Mouse (Mus musculus) liver, embryonic 15.5 days (tissue): Measurements from ENCODE around the gene Itm2b. TPM values are rescaled to one million over a fixed set of nuclear protein-coding genes. Genes with fewer than 3 reads are reported as not detected.

Experiments used
- ATAC-seq: fragments of 200-750 bp; cut with Nextera tagmentation; 2 replicates; pipeline ENCODE4 v1.8.0; 2017; ENCODE audit warnings: moderate number of reproducible peaks, mild to moderate bottlenecking, moderate library complexity; ENCODE audit not compliant: insufficient read depth
- H3K27ac ChIP-seq: fragments of 300-500 bp; sonication (generic); replicated peaks from 2 replicates; pipeline ENCODE4 v1.5.1; 2015; ENCODE audit warnings: mild to moderate bottlenecking, inconsistent platforms
- H3K27me3 ChIP-seq: fragments of 300-500 bp; sonication (generic); 2 replicates; pipeline ENCODE4 v1.6.1; 2015; ENCODE audit warnings: mild to moderate bottlenecking, inconsistent platforms
- H3K36me3 ChIP-seq: fragments of 300-500 bp; sonication (generic); replicated peaks from 2 replicates; pipeline ENCODE4 v1.6.1; 2015; ENCODE audit warnings: moderate library complexity, mild to moderate bottlenecking, inconsistent platforms
- H3K4me1 ChIP-seq: fragments of 300-500 bp; sonication (generic); replicated peaks from 2 replicates; pipeline ENCODE4 v1.6.1; 2015; ENCODE audit warnings: inconsistent platforms
- H3K4me2 ChIP-seq: fragments of 300-500 bp; sonication (generic); 2 replicates; pipeline ENCODE4 v1.6.1; 2015; ENCODE audit warnings: moderate library complexity, mild to moderate bottlenecking, inconsistent platforms
- H3K4me3 ChIP-seq: fragments of 300-500 bp; sonication (generic); replicated peaks from 2 replicates; pipeline ENCODE4 v1.5.1; 2015; ENCODE audit warnings: mild to moderate bottlenecking, inconsistent platforms
- H3K9ac ChIP-seq: fragments of 300-500 bp; sonication (generic); 2 replicates; pipeline ENCODE4 v1.6.1; 2015; ENCODE audit warnings: moderate library complexity, mild to moderate bottlenecking, inconsistent platforms
- H3K9me3 ChIP-seq: fragments of 300-500 bp; sonication (generic); replicated peaks from 2 replicates; pipeline ENCODE4 v1.6.1; 2016; ENCODE audit warnings: inconsistent platforms
- whole genome bisulfite sequencing: fragments of 180-500 bp; shearing (Covaris S2); methylation state at CpG from one replicate; pipeline ENCODE4 v1.1.7; 2015; ENCODE audit warnings: mixed read lengths; ENCODE audit not compliant: insufficient replicate concordance; 5-methylcytosine and 5-hydroxymethylcytosine counted together
- polyA plus RNA-seq: library from polyadenylated mRNA; unstranded; fragments of >200 nt; fragmentation: Nextera tagmentation; extraction: Ambion mirVana; gene quantifications from 2 replicates; pipeline ENCODE4 v1.2.1, GENCODE M21; 2015

The Itm2b gene
- polyA plus RNA-seq, 1 experiment from 2014 or later: 524 TPM

GRCm38 (mm10) chr14:73377804-73378203 lies 7.3 kb downstream of the Itm2b start:
- Histone ChIP-seq H3K9me3 (no peaks in the 10 kb centered on the region), H3K4me3 (no peak overlapping the region), H3K27ac (no peak overlapping the region), H3K4me1 (peaks cover 50% of the 10 kb centered on the region), H3K4me2 (no peak overlapping the region), H3K9ac (no peak overlapping the region), H3K27me3 (no peaks in the 10 kb centered on the region), H3K36me3 (peaks cover 51% of the 10 kb centered on the region)
- no peak for ATAC-seq
- WGBS: 75% methylated on average over 6 of the region's 6 CpGs

- Histone ChIP-seq H3K27ac (0 out of 2 replicates have a peak overlapping the region, but pooled peaks have one; percentile 15), H3K4me3 (no peak overlapping the region), H3K27me3 (no peaks in the 10 kb centered on the region), H3K9ac (no peak overlapping the region), H3K9me3 (no peaks in the 10 kb centered on the region), H3K4me2 (no peak overlapping the region), H3K4me1 (peaks cover 48% of the 10 kb centered on the region), H3K36me3 (peaks cover 58% of the 10 kb centered on the region)
- 83% methylated on average over 6 of the region's 6 CpGs for WGBS
- no peak for ATAC-seq
Measured at GRCm38 (mm10) chr14:73376920-73377319, 8.2 kb downstream of the Itm2b start.

DNA sequence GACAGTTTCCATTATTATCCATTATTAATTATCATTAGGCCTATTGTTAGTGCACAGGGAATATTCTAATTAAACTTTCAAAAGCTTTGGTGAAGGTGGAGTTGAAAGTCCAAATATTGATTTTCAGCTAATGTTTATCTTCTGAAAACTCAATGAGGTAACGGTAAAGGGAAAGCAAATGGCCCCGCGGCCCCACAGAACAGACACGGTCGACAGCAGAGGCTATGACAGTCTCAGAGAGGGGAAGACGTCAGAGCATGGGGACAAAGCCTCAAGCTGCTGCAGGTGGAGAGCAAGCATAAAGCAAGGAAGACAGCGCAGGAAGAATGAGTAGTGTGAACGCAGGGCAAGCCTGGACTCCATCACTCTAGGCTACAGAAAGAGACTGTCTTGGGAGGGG lies 9.2 kb downstream of the Itm2b start:
- ATAC-seq: 0 out of 2 replicates have a peak, but pooled peaks have one; percentile 20
- Histone ChIP-seq H3K27ac (peak overlapping the region; percentile 51; the same call in 1 of the 2 replicates), H3K4me1 (peaks cover 46% of the 10 kb centered on the region), H3K36me3 (peaks cover 60% of the 10 kb centered on the region), H3K4me2 (0 out of 2 replicates have a peak overlapping the region, but pooled peaks have one; percentile 15), H3K27me3 (no peaks in the 10 kb centered on the region), H3K4me3 (no peak overlapping the region), H3K9ac (no peak overlapping the region), H3K9me3 (no peaks in the 10 kb centered on the region)
- 74% methylated on average over 8 of the region's 8 CpGs for WGBS

DNA sequence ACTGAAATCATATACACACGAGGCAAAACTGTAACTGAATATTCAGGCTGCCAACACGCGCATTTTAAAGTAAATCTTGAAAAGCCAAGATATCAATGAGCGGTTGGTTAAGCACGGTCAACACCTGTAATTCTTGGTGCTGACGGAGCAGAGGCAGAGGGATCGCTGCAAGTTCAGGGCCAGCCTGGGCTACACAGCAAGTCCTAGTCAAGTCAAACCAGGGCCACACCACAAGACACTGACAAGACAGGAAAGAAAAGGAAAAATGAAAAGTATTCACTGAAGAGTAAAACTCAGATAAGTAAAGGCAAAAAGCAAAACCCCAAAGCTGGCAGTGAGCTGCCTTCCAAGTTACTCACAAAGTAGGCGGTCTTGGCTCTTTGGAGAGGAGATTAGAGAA lies 9.6 kb downstream of the Itm2b start:
- Histone ChIP-seq H3K27ac (peak overlapping the region; percentile 51; the same call in 1 of the 2 replicates), H3K36me3 (peaks cover 60% of the 10 kb centered on the region), H3K4me3 (no peak overlapping the region), H3K27me3 (no peaks in the 10 kb centered on the region), H3K4me1 (peaks cover 47% of the 10 kb centered on the region), H3K4me2 (no peak overlapping the region), H3K9me3 (no peaks in the 10 kb centered on the region), H3K9ac (no peak overlapping the region)
- 82% methylated on average over 8 of the region's 8 CpGs for WGBS
- no peak for ATAC-seq

DNA sequence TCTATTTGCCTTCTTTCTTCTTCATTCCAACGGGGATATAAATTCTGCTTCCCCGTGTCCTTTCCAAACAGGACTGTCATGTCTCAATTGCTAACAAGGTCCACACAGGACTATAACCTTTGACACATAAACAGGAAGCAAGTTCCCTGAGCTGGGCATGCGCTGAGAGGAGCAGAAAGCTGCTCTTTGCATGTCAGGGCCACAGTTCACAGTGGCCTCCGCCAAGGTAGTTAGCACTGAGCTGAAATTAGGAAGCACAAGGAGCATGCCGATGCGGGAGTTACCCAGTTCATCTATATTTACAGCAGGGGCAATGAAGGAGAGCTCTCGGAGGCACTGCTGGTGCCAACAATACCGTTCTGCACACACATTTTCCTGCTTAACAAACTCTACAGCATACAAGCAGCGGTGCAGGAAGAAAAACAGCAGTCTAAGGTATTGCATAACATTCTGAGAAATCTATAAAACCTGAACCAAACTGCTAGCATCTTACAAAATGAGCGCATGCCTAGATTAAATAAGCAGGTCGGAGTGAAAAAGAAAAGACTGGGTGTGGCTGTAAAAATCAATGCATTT lies 10.7 kb downstream of the Itm2b start:
- Histone ChIP-seq H3K4me2 (peak overlapping the region; percentile 39), H3K4me1 (peaks cover 54% of the 10 kb centered on the region), H3K4me3 (0 out of 2 replicates have a peak overlapping the region, but pooled peaks have one; percentile 12), H3K27ac (peak overlapping the region; percentile 51; the same call in 1 of the 2 replicates), H3K9me3 (no peaks in the 10 kb centered on the region), H3K27me3 (no peaks in the 10 kb centered on the region), H3K9ac (no peak overlapping the region), H3K36me3 (peaks cover 57% of the 10 kb centered on the region)
- peak; percentile 64 for ATAC-seq
- WGBS: 66% methylated on average over 11 of the region's 11 CpGs

- Histone ChIP-seq H3K36me3 (peaks cover 57% of the 10 kb centered on the region), H3K4me3 (no peak overlapping the region)
- WGBS: 69% methylated on average over 8 of the region's 8 CpGs
Measured at GRCm38 (mm10) chr14:73373606-73374005, 11.5 kb downstream of the Itm2b start.

GRCm38 (mm10) chr14:73372990-73373389 lies 12.1 kb downstream of the Itm2b start:
- Histone ChIP-seq H3K36me3 (peaks cover 57% of the 10 kb centered on the region), H3K27me3 (no peaks in the 10 kb centered on the region), H3K4me2 (no peak overlapping the region), H3K4me3 (no peak overlapping the region), H3K9me3 (no peaks in the 10 kb centered on the region), H3K4me1 (peaks cover 55% of the 10 kb centered on the region), H3K9ac (no peak overlapping the region), H3K27ac (no peak overlapping the region)
- WGBS: 81% methylated on average over 4 of the region's 4 CpGs
- no peak for ATAC-seq

More at GRCm38 (mm10) chr14:73373606-73374005, 11.5 kb downstream of the Itm2b start:
- Histone ChIP-seq H3K27ac (peak overlapping the region; percentile 51; the same call in 1 of the 2 replicates), H3K9ac (no peak overlapping the region), H3K4me1 (peaks cover 55% of the 10 kb centered on the region), H3K4me2 (0 out of 2 replicates have a peak overlapping the region, but pooled peaks have one; percentile 39), H3K9me3 (no peaks in the 10 kb centered on the region), H3K27me3 (no peaks in the 10 kb centered on the region)
- ATAC-seq: peak; percentile 36; the same call in 1 of the 2 replicates

DNA sequence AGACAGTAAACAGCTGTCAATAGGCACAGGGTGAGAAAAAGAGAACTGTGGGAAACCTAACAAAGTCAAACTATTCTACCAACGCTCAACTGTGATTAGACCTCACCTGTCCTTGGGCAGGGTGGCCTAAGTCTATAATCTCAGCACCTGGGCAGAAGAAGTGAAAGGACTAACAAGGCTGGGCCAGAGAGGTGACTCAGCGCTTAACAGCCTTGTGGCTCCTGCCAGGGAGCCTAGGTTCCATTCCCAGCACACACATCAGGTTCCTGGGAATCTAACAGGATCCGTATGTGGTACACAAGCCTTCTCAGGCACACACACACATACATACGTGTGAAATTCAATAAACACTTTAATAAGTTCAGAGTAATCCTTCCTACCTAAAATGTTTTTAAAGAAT lies 13.5 kb downstream of the Itm2b start:
- WGBS: 74% methylated on average over 4 of the region's 4 CpGs
- H3K27ac ChIP-seq: no peak overlapping the region
- no peak overlapping the region for H3K4me2 ChIP-seq
- peaks cover 45% of the 10 kb centered on the region for H3K4me1 ChIP-seq
- H3K36me3 ChIP-seq: peaks cover 60% of the 10 kb centered on the region
- no peaks in the 10 kb centered on the region for H3K27me3 ChIP-seq
- no peak overlapping the region for H3K9ac ChIP-seq
- ATAC-seq: no peak
- H3K9me3 ChIP-seq: no peaks in the 10 kb centered on the region
- H3K4me3 ChIP-seq: no peak overlapping the region

DNA sequence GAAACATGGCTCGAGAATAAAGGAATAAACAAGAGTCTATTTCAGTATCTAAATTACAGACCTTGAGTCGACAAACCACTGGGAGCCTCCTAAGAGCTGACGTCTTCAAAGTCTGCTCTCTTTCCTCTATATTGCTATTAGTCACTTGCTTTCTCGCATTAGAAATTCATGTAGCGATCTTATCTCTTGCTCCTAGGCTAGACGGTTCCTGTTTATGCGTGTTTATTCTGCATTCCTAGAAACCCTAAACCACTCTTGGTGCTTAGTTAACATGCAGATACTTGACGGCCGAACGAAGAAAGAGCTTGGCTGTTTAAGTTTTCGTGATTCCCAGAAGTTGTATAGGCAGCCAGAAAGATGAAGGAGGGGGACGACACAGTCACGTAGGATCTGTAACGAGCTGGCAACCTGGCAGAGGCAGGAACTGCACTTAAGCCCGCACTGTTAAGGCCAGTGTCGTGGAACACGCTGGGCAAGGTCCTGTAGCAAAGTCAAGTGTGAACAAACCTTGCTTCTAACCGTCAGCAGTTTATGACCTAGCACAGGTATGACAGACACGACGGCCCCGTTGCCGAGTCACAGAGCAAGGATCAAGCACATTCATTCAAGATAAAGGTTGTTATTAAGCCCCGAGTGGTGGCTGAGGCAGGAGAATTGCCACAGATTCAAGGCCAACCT lies 14.3 kb downstream of the Itm2b start:
- WGBS: 64% methylated on average over 23 of the region's 23 CpGs

DNA sequence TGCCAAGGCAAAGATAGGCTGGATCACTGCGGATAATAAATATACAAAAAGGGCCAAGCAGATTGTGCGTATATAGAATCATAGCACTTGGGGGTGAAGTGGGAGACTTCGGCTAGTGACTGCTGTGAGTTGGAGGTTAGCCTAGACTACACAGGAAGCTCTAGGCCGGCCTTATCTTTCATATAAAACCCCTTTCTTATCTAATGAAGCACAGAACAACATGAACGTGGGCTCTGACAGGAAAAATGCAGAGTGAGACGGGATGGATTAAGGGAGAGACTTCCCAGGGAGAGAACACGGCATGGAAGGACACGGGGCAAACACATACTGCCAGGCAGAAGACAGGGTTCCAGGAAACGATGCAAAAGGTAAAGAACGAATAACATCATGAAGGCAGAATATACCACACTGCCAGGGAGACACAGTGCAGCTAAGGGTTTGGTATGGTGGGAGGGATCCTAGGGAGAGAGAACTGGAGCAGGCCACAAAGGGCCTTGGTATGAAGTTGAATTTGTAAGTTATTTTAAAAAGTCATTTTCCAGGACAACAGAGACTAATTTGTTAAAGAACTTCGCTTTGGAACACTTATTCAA lies 14.9 kb downstream of the Itm2b start:
- H3K4me3 ChIP-seq: no peak overlapping the region
- no peak overlapping the region for H3K4me2 ChIP-seq
- peaks cover 41% of the 10 kb centered on the region for H3K4me1 ChIP-seq
- no peaks in the 10 kb centered on the region for H3K27me3 ChIP-seq
- ATAC-seq: no peak
- H3K9ac ChIP-seq: no peak overlapping the region
- H3K36me3 ChIP-seq: peaks cover 74% of the 10 kb centered on the region
- no peak overlapping the region for H3K27ac ChIP-seq
- H3K9me3 ChIP-seq: no peaks in the 10 kb centered on the region
- 34% methylated on average over 11 of the region's 11 CpGs for WGBS

More for the DNA sequence above, 14.3 kb downstream of the Itm2b start:
- H3K9ac ChIP-seq: no peak overlapping the region
- H3K4me2 ChIP-seq: no peak overlapping the region
- H3K9me3 ChIP-seq: no peaks in the 10 kb centered on the region
- H3K36me3 ChIP-seq: peaks cover 67% of the 10 kb centered on the region
- no peak overlapping the region for H3K27ac ChIP-seq
- H3K4me1 ChIP-seq: peaks cover 45% of the 10 kb centered on the region
- H3K27me3 ChIP-seq: no peaks in the 10 kb centered on the region
- ATAC-seq: no peak
- H3K4me3 ChIP-seq: no peak overlapping the region

DNA sequence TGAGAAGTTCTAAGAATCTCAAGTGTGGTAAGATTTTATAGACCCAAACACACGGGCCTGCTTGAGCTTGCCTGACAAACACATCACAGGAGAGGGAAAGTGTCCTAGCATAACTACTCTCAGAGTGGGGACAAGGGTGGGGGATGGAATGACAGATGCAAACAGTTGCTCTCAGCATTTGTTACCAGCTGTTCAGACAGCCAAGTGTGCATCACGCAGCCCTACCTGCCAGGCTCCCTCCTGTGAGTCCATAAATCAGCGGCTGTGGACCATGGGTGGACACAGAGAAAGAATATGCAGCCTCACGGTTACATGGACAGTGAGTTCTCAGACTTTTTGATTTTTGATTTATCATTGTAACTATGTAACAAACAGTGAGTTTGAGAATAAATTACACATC lies 15.5 kb downstream of the Itm2b start:
- ATAC-seq: no peak
- peaks cover 79% of the 10 kb centered on the region for H3K36me3 ChIP-seq
- WGBS: 82% methylated on average over 4 of the region's 4 CpGs

More for the DNA sequence above, 15.5 kb downstream of the Itm2b start:
- H3K9me3 ChIP-seq: no peaks in the 10 kb centered on the region
- no peak overlapping the region for H3K4me3 ChIP-seq
- peaks cover 41% of the 10 kb centered on the region for H3K4me1 ChIP-seq
- H3K9ac ChIP-seq: no peak overlapping the region
- no peaks in the 10 kb centered on the region for H3K27me3 ChIP-seq
- no peak overlapping the region for H3K27ac ChIP-seq
- no peak overlapping the region for H3K4me2 ChIP-seq
